Mouse (Mus musculus) G1E (cell line): ENCODE measurements around the gene Ulk4.

Source experiments
- CTCF ChIP-seq: IDR thresholded peaks from 2 replicates; pipeline ENCODE4 v1.5.1; 2012; ENCODE audit warnings: low read depth, low read length, inconsistent platforms, mixed read lengths
- GATA1 ChIP-seq: IDR thresholded peaks from 2 replicates; pipeline ENCODE4 v1.6.1; 2012; ENCODE audit warnings: borderline replicate concordance, low read length, inconsistent platforms, mixed read lengths
- GATA2 ChIP-seq: IDR thresholded peaks from 2 replicates; pipeline ENCODE4 v1.6.1; 2012; ENCODE audit warnings: low read depth, low read length, inconsistent platforms, borderline replicate concordance
- POLR2AphosphoS5 ChIP-seq: IDR thresholded peaks from 2 replicates; pipeline ENCODE4 v1.6.1; 2012; ENCODE audit warnings: low read depth, low read length, inconsistent platforms; ENCODE audit not compliant: insufficient replicate concordance

DNA sequence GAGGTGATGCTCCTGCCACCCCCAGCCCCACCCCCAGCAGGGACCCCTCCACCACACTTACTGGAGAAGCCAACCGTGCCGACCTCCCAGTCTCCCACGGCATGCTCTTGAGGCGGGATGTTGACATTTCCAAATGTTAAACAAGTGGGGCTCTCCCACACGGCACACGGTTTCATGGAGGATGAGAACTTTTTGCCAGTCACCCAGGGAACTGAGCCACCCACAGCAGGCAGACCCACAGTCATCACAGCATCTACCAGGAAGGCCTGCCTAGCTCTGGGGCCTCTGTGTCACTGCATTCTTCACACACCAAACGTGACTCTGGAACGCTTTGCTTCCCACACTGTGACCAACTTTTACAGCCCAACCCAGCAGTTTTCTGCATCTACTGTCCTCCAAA, 152.3 kb downstream of the Ulk4 start:
- no peak for TF ChIP-seq CTCF
- no peak for TF ChIP-seq POLR2AphosphoS5
- TF ChIP-seq GATA2 = no peak
- no peak for TF ChIP-seq GATA1
